Mouse (Mus musculus): ENCODE data around the gene Adpgk.
"Not testable (repeated sequence)": the region's sequence is repeated elsewhere in the genome, so short reads cannot be mapped to it uniquely, and the experiment has no call there.

The Adpgk gene

GRCm38 (mm10) chr9:59289529-59290115 is 1.7 kb upstream of the Adpgk start:
- DNase-seq: no peak

- no peak for DNase-seq
Measured at GRCm38 (mm10) chr9:59291688-59292492, 532 bp downstream of the Adpgk start.

GRCm38 (mm10) chr9:59292493-59292875 is 1.1 kb downstream of the Adpgk start:
- no peak for DNase-seq

- no peak for DNase-seq
Measured at GRCm38 (mm10) chr9:59296419-59296818, 5.1 kb downstream of the Adpgk start.

GRCm38 (mm10) chr9:59307890-59308289 is 16.5 kb downstream of the Adpgk start:
- no peak for DNase-seq

- DNase-seq: no peak
Measured at GRCm38 (mm10) chr9:59310582-59311283, 19.4 kb downstream of the Adpgk start.

GRCm38 (mm10) chr9:59311284-59311670 is 19.9 kb downstream of the Adpgk start:
- DNase-seq: no peak

GRCm38 (mm10) chr9:59316206-59316605 is 24.8 kb downstream of the Adpgk start:
- no peak for DNase-seq

GRCm38 (mm10) chr9:59324351-59324750 is 33.0 kb downstream of the Adpgk start:
- DNase-seq: no peak

GRCm38 (mm10) chr9:59330055-59330454 is 38.7 kb downstream of the Adpgk start:
- no peak for DNase-seq

- no peak for DNase-seq
Measured at GRCm38 (mm10) chr9:59336539-59336938, 45.2 kb downstream of the Adpgk start.

- DNase-seq: no peak
Measured at GRCm38 (mm10) chr9:59337889-59338288, 46.5 kb downstream of the Adpgk start.

GRCm38 (mm10) chr9:59338411-59338810 is 47.1 kb downstream of the Adpgk start:
- DNase-seq: no peak

GRCm38 (mm10) chr9:59339107-59339506 is 47.7 kb downstream of the Adpgk start:
- no peak for DNase-seq

GRCm38 (mm10) chr9:59340002-59340401 is 48.6 kb downstream of the Adpgk start:
- DNase-seq: no peak

- no peak for DNase-seq
Measured at GRCm38 (mm10) chr9:59346176-59346575, 54.8 kb downstream of the Adpgk start.

- peak; percentile 9 for DNase-seq
Measured at GRCm38 (mm10) chr9:59352586-59353252, 61.4 kb downstream of the Adpgk start.

- DNase-seq: peak; percentile 91
Measured at GRCm38 (mm10) chr9:59353253-59353639, 61.9 kb downstream of the Adpgk start, which contains the start of gene Bbs4. Bbs4 (minus strand) TSS chr9:59353508.

GRCm38 (mm10) chr9:59358041-59358440 is 66.7 kb downstream of the Adpgk start:
- not testable (repeated sequence) for DNase-seq

GRCm38 (mm10) chr9:59360487-59360886 is 69.1 kb downstream of the Adpgk start:
- not testable (repeated sequence) for DNase-seq

GRCm38 (mm10) chr9:59369220-59369619 is 77.9 kb downstream of the Adpgk start:
- DNase-seq: no peak

GRCm38 (mm10) chr9:59369646-59370045 is 78.3 kb downstream of the Adpgk start:
- DNase-seq: no peak

Measured in cerebellum, adult 9-11 months (tissue).